Mouse (Mus musculus) frontal cortex, postnatal 36 days (tissue): ENCODE measurements around the gene Acot8.
"Not testable (repeated sequence)": the region's sequence is repeated elsewhere in the genome, so short reads cannot be mapped to it uniquely, and the experiment has no call there.

Experiments used
- DNase-seq, 2 experiments: peaks; one replicate each; pipeline ENCODE4 v3.0.0; 2022; ENCODE audit warnings: low spot score in 2 of 2

Acot8 gene

GRCm38 (mm10) chr2:164813557-164813956 is 8.9 kb upstream of the Acot8 start:
- DNase-seq: no peak

- DNase-seq: no peak
Measured at GRCm38 (mm10) chr2:164806614-164807013, 1.9 kb upstream of the Acot8 start.

GRCm38 (mm10) chr2:164805332-164805718 is 643 bp upstream of the Acot8 start:
- DNase-seq: no peak

- DNase-seq: no peak
Measured at GRCm38 (mm10) chr2:164803921-164804313, 765 bp downstream of the Acot8 start.

GRCm38 (mm10) chr2:164803201-164803920 is 1.3 kb downstream of the Acot8 start:
- no peak for DNase-seq

- DNase-seq: no peak
Measured at GRCm38 (mm10) chr2:164800252-164801004, 4.3 kb downstream of the Acot8 start.

- not testable (repeated sequence) for DNase-seq
Measured at GRCm38 (mm10) chr2:164798554-164798953, 6.1 kb downstream of the Acot8 start.

- no peak for DNase-seq
Measured at GRCm38 (mm10) chr2:164795868-164796267, 8.8 kb downstream of the Acot8 start.

GRCm38 (mm10) chr2:164794293-164794692 is 10.4 kb downstream of the Acot8 start:
- peak; percentile 80 to 87 for DNase-seq

- DNase-seq: no peak
Measured at GRCm38 (mm10) chr2:164793772-164794171, 10.9 kb downstream of the Acot8 start.

GRCm38 (mm10) chr2:164793236-164793635 is 11.4 kb downstream of the Acot8 start:
- peak; percentile 51 to 63 for DNase-seq

GRCm38 (mm10) chr2:164792400-164793190 is 12.1 kb downstream of the Acot8 start:
- no peak for DNase-seq

GRCm38 (mm10) chr2:164791841-164792261 is 12.8 kb downstream of the Acot8 start:
- DNase-seq: no peak

GRCm38 (mm10) chr2:164790451-164790850 is 14.2 kb downstream of the Acot8 start:
- DNase-seq: no peak

- DNase-seq: no peak
Measured at GRCm38 (mm10) chr2:164788411-164788810, 16.3 kb downstream of the Acot8 start.

- no peak for DNase-seq
Measured at GRCm38 (mm10) chr2:164787779-164788178, 16.9 kb downstream of the Acot8 start.

- DNase-seq: no peak
Measured at GRCm38 (mm10) chr2:164787032-164787431, 17.6 kb downstream of the Acot8 start.

- no peak for DNase-seq
Measured at GRCm38 (mm10) chr2:164786388-164786885, 18.2 kb downstream of the Acot8 start.

- DNase-seq: peak; percentile 82 to 83
Measured at GRCm38 (mm10) chr2:164785481-164786387, 18.9 kb downstream of the Acot8 start, which contains the start of gene Snx21. TSS of gene Snx21 (plus strand) at chr2:164785823.

- DNase-seq: no peak
Measured at GRCm38 (mm10) chr2:164784869-164785420, 19.7 kb downstream of the Acot8 start.
